Mouse (Mus musculus): ENCODE measurements around the gene Spef1. TPM values are rescaled to one million over a fixed set of nuclear protein-coding genes. Genes with fewer than 3 reads are reported as not detected.
A peak's percentile ranks its signal among the peaks of the same experiment; 100 is the strongest.
"Not testable (repeated sequence)": the region's sequence is repeated elsewhere in the genome, so short reads cannot be mapped to it uniquely, and the experiment has no call there.

Gene Spef1
- polyA plus RNA-seq (2017; shearing (Covaris generic)): under 1 TPM; 0.34 to 0.79 TPM

- peak; percentile 72 for ATAC-seq
Measured at GRCm38 (mm10) chr2:131186771-131187601, at the start of gene Spef1, which contains the start of gene Cdc25b. Spef1 (minus strand) TSS chr2:131187282. Cdc25b (plus strand) TSS chr2:131186949.

GRCm38 (mm10) chr2:131234970-131235635, 48.0 kb upstream of the Spef1 start:
- no peak for ATAC-seq

GRCm38 (mm10) chr2:131234127-131234650, 47.1 kb upstream of the Spef1 start:
- peak; percentile 1 for ATAC-seq

GRCm38 (mm10) chr2:131233307-131234126, 46.4 kb upstream of the Spef1 start, which contains the start of gene Mavs:
Mavs (plus strand) TSS chr2:131234063.
- ATAC-seq: peak; percentile 99

GRCm38 (mm10) chr2:131232558-131232957, 45.5 kb upstream of the Spef1 start:
- ATAC-seq: no peak

GRCm38 (mm10) chr2:131227243-131227642, 40.2 kb upstream of the Spef1 start:
- no peak for ATAC-seq

GRCm38 (mm10) chr2:131226669-131227068, 39.6 kb upstream of the Spef1 start:
- ATAC-seq: not testable (repeated sequence)

- ATAC-seq: no peak
Measured at GRCm38 (mm10) chr2:131225178-131225577, 38.1 kb upstream of the Spef1 start.

GRCm38 (mm10) chr2:131223569-131223968, 36.5 kb upstream of the Spef1 start:
- ATAC-seq: no peak

- no peak for ATAC-seq
Measured at GRCm38 (mm10) chr2:131222562-131222961, 35.5 kb upstream of the Spef1 start.

- ATAC-seq: no peak
Measured at GRCm38 (mm10) chr2:131221853-131222515, 34.9 kb upstream of the Spef1 start.

GRCm38 (mm10) chr2:131220030-131220429, 32.9 kb upstream of the Spef1 start:
- no peak for ATAC-seq

- ATAC-seq: no peak
Measured at GRCm38 (mm10) chr2:131215941-131216858, 29.1 kb upstream of the Spef1 start.

GRCm38 (mm10) chr2:131213773-131214172, 26.7 kb upstream of the Spef1 start:
- no peak for ATAC-seq

GRCm38 (mm10) chr2:131211026-131211615, 24.0 kb upstream of the Spef1 start:
- no peak for ATAC-seq

- ATAC-seq: peak; percentile 98
Measured at GRCm38 (mm10) chr2:131209969-131210792, 23.1 kb upstream of the Spef1 start.

- ATAC-seq: no peak
Measured at GRCm38 (mm10) chr2:131209125-131209795, 22.2 kb upstream of the Spef1 start.

GRCm38 (mm10) chr2:131208356-131208755, 21.3 kb upstream of the Spef1 start:
- no peak for ATAC-seq

GRCm38 (mm10) chr2:131206778-131207177, 19.7 kb upstream of the Spef1 start, which contains the start of gene Ap5s1:
Ap5s1 (plus strand) TSS chr2:131207078.
- ATAC-seq: no peak

Data from CD4-positive, CD25-positive, alpha-beta regulatory T cell, adult 4 months (primary cell).